Mouse (Mus musculus) kidney, postnatal 36 days (tissue): Measurements from ENCODE around the gene Grb2.

Source experiments
- DNase-seq, 2 experiments: peaks; one replicate each; pipeline ENCODE4 v3.0.0; 2021 to 2022; ENCODE audit warnings: mixed read lengths in 2 of 2

The Grb2 gene

GRCm38 (mm10) chr11:115601174-115601573 is 107.2 kb downstream of the Grb2 start:
- DNase-seq, result no peak

GRCm38 (mm10) chr11:115600743-115601142 is 107.7 kb downstream of the Grb2 start:
- DNase-seq, result no peak

GRCm38 (mm10) chr11:115599722-115600121 is 108.7 kb downstream of the Grb2 start:
- no peak for DNase-seq

GRCm38 (mm10) chr11:115598309-115598708 is 110.1 kb downstream of the Grb2 start:
- DNase-seq, result no peak

- DNase-seq, result no peak
Observed at GRCm38 (mm10) chr11:115595209-115595608, 113.2 kb downstream of the Grb2 start.
